In genomic region chr6:146501866-146502804, GRCm38 (mm10) we compare ENCODE assay signal across 8 mouse cellular contexts. TPM values are rescaled to one million over a fixed set of nuclear protein-coding genes. Genes with fewer than 3 reads are reported as not detected.
A peak's percentile ranks its signal among the peaks of the same experiment; 100 is the strongest.
DNase-seq lines count a peak whose midpoint lies in the region; ATAC-seq and TF ChIP-seq lines count a peak whose summit lies in the region.

Gene Itpr2, minus strand, starts transcription at chr6:146502223.

- DNase-seq in 3134 (ENCODE audit: extremely low read depth, insufficient read length, low spot score) = peak; percentile 94
- DNase-seq in adrenal gland, postnatal 25 days = peak; percentile 99
- DNase-seq in heart, adult 11 months = peak; percentile 99
- DNase-seq in kidney, adult 18-20 months = peak; percentile 94
- DNase-seq in spleen, adult 2 months (ENCODE audit: low read depth in 1 of 2, low spot score in 2 of 2) = peak; percentile 39 to 92

- 0 out of 2 replicates have a peak, but pooled peaks have one; percentile 2 for TF ChIP-seq CTCF in spleen, adult 2 months (IDR thresholded peaks at IDR 0.05; ENCODE audit: extremely low read depth, insufficient read depth, insufficient read length, insufficient replicate concordance)

- no peaks in the 10 kb centered on the region for H3K36me3 ChIP-seq in embryonic facial prominence, embryonic 12.5 days
- no peaks in the 10 kb centered on the region for H3K36me3 ChIP-seq in limb, embryonic 13.5 days
- no peaks in the 10 kb centered on the region for H3K36me3 ChIP-seq in midbrain, embryonic 15.5 days (replicated peaks)
- H3K36me3 ChIP-seq in spleen, adult 2 months (ENCODE audit: control insufficient read depth, insufficient read depth, low read length) = no peaks in the 10 kb centered on the region

- H3K27me3 ChIP-seq in embryonic facial prominence, embryonic 12.5 days = peaks cover 13% of the 10 kb centered on the region; the same call in 1 of the 2 replicates
- peaks cover 18% of the 10 kb centered on the region for H3K27me3 ChIP-seq in limb, embryonic 13.5 days
- H3K27me3 ChIP-seq in midbrain, embryonic 15.5 days (replicated peaks) = peaks cover 21% of the 10 kb centered on the region
- no peaks in the 10 kb centered on the region for H3K27me3 ChIP-seq in spleen, adult 2 months (ENCODE audit: control insufficient read depth, insufficient read depth, low read length)

- H3K27ac ChIP-seq in embryonic facial prominence, embryonic 12.5 days = 0 out of 2 replicates have a peak within 1 kb of the TSS, but pooled peaks have one; percentile 36
- peak within 1 kb of the TSS; percentile 33; the same call in 1 of the 2 replicates for H3K27ac ChIP-seq in limb, embryonic 13.5 days
- peak within 1 kb of the TSS; percentile 4; the same call in 1 of the 2 replicates for H3K27ac ChIP-seq in midbrain, embryonic 15.5 days
- peak within 1 kb of the TSS; percentile 97 for H3K27ac ChIP-seq in spleen, adult 2 months (ENCODE audit: insufficient read depth, low read length)

- H3K9me3 ChIP-seq in embryonic facial prominence, embryonic 12.5 days = no peaks in the 10 kb centered on the region
- H3K9me3 ChIP-seq in limb, embryonic 13.5 days = no peaks in the 10 kb centered on the region
- no peaks in the 10 kb centered on the region for H3K9me3 ChIP-seq in midbrain, embryonic 15.5 days

- ATAC-seq in embryonic facial prominence, embryonic 12.5 days (ENCODE audit: insufficient number of reproducible peaks, insufficient read depth, low FRiP score, low TSS enrichment) = peak; percentile 89
- peak; percentile 94 for ATAC-seq in limb, embryonic 13.5 days (ENCODE audit: low FRiP score, low read depth)
- ATAC-seq in midbrain, embryonic 15.5 days (replicated peaks) = peak; percentile 91

- peak within 1 kb of the TSS; percentile 98 for H3K4me2 ChIP-seq in embryonic facial prominence, embryonic 12.5 days (replicated peaks)
- peak within 1 kb of the TSS; percentile 97 for H3K4me2 ChIP-seq in limb, embryonic 13.5 days (replicated peaks)
- peak within 1 kb of the TSS; percentile 100 for H3K4me2 ChIP-seq in midbrain, embryonic 15.5 days

- peak within 1 kb of the TSS; percentile 74 for H3K4me3 ChIP-seq in embryonic facial prominence, embryonic 12.5 days
- H3K4me3 ChIP-seq in limb, embryonic 13.5 days = peak within 1 kb of the TSS; percentile 74
- H3K4me3 ChIP-seq in midbrain, embryonic 15.5 days = peak within 1 kb of the TSS; percentile 61
- peak within 1 kb of the TSS; percentile 98 for H3K4me3 ChIP-seq in spleen, adult 2 months (ENCODE audit: extremely low read depth, insufficient read depth, insufficient read length)

- peak within 1 kb of the TSS; percentile 55 for H3K9ac ChIP-seq in embryonic facial prominence, embryonic 12.5 days
- peak within 1 kb of the TSS; percentile 74 for H3K9ac ChIP-seq in limb, embryonic 13.5 days
- H3K9ac ChIP-seq in midbrain, embryonic 15.5 days = peak within 1 kb of the TSS; percentile 37

- peaks cover 5% of the 10 kb centered on the region; the same call in 1 of the 2 replicates for H3K4me1 ChIP-seq in embryonic facial prominence, embryonic 12.5 days
- peaks cover 12% of the 10 kb centered on the region for H3K4me1 ChIP-seq in limb, embryonic 13.5 days
- H3K4me1 ChIP-seq in midbrain, embryonic 15.5 days = peaks cover 21% of the 10 kb centered on the region
- peaks cover 21% of the 10 kb centered on the region for H3K4me1 ChIP-seq in spleen, adult 2 months (ENCODE audit: control insufficient read depth, insufficient read depth, insufficient read length)

- 1% methylated on average over 70 of the region's 70 CpGs for WGBS in embryonic facial prominence, embryonic 12.5 days
- WGBS in limb, embryonic 13.5 days = under 1% methylated on average over 62 of the region's 70 CpGs
- WGBS in midbrain, embryonic 15.5 days = under 1% methylated on average over 70 of the region's 70 CpGs
- 2% methylated on average over 70 of the region's 70 CpGs for WGBS in spleen, adult 2 months

- peak; percentile 58 for TF ChIP-seq POLR2A in spleen, adult 2 months (IDR thresholded peaks at IDR 0.05; ENCODE audit: low read depth, low read length)

RNA-seq across cellular contexts. Expression of gene Itpr2, which starts in this region (rescaled TPM):
- 38.8 and 55.6 TPM in 2 replicates for total RNA-seq in adrenal gland, postnatal 25 days (2021)
- 5.9 and 8.4 TPM in 2 replicates for polyA plus RNA-seq in embryonic facial prominence, embryonic 12.5 days (2016; fragmentation: Nextera tagmentation; extraction: Ambion mirVana)
- polyA plus RNA-seq in limb, embryonic 13.5 days (2015; fragmentation: Nextera tagmentation; extraction: Ambion mirVana) = 10.2 and 13.3 TPM in 2 replicates
- polyA plus RNA-seq in midbrain, embryonic 15.5 days (2015; fragmentation: Nextera tagmentation; extraction: Ambion mirVana) = 8.4 and 9.3 TPM in 2 replicates
- polyA plus RNA-seq in spleen, adult 2 months (2012; rRNA removed) = 18.0 and 19.5 TPM in 2 replicates

Comparison
In these comparisons a context has a peak if more than half of its experiments do, and no peak if none do; other contexts are left out.
1. Peak in every context shown above with its lines: DNase-seq, ATAC-seq, H3K4me3 ChIP-seq and H3K27ac ChIP-seq.
2. H3K27ac ChIP-seq: peak in every context shown above with its lines; median percentile 97 in spleen, adult 2 months; 36 in embryonic facial prominence, embryonic 12.5 days; 33 in limb, embryonic 13.5 days; 4 in midbrain, embryonic 15.5 days.